Mouse (Mus musculus) embryonic stem cell, embryonic (primary cell): ENCODE measurements around the gene Mthfr.

Source experiments
- CTCF ChIA-PET, 4 experiments: fragments of 300-600 bp in 2 of 4; fragments of 350-600 bp in 2 of 4; sonication (Branson Sonifier 250); formaldehyde crosslinking; loops; one replicate each; lab custom pipeline; 2022; ENCODE audit warnings: inconsistent platforms in 2 of 4; lab: Charles Lee
- POLR2A ChIA-PET, 4 experiments: fragments of 300-600 bp in 2 of 4; fragments of 350-600 bp in 2 of 4; sonication (Branson Sonifier 250); formaldehyde crosslinking; loops; one replicate each; lab custom pipeline; 2022; ENCODE audit warnings: antibody characterized with exemption in 4 of 4, inconsistent platforms in 1 of 4; lab: Charles Lee

The Mthfr gene

GRCm38 (mm10) chr4:148085131-148085906 lies 46.4 kb downstream of the Mthfr start:
- CTCF ChIA-PET, result interaction anchor here in 3 of 4 experiments (0.6 to 2.3 kb wide), 9 partner anchors 9 to 125 kb away, joined by 3 to 10 read pairs (median 5); no protein-coding TSS in a partner anchor
- POLR2A ChIA-PET, result interaction anchor here (0.6 to 8.9 kb wide), 54 partner anchors 8 to 638 kb away, joined by 3 to 143 read pairs (median 6); partner anchors contain the start of genes Clcn6 (in 3 of the 4), Mthfr (in 3 of the 4), Fbxo6 (in 2 of the 4) and Plod1 (in 2 of the 4)

DNA sequence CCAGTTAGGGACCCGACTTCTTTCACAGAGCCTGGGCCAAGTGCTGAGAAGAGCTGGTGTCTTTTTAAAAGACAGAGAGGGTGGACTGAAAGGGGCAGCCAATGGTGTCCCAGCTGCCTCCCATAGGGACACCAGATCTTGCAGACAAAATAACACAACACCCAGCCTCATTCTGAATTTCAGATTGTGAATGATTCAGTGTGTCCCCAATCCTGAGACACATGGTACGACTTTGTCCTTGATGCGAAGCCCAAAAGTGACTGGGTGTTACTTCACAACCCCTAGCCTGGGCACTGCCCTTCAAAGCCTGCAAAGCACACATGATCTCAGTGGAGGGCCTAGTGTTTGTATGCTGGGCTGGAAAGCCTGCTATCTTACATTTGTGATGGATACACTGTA lies 47.0 kb downstream of the Mthfr start:
- CTCF ChIA-PET, result interaction anchor here in 2 of 4 experiments (0.6 to 1.4 kb wide), 4 partner anchors 9 to 84 kb away, joined by 3 to 6 read pairs (median 4); no protein-coding TSS in a partner anchor
- POLR2A ChIA-PET, result interaction anchor here (0.6 to 8.9 kb wide), 26 partner anchors 7 to 433 kb away, joined by 3 to 143 read pairs (median 6); partner anchors contain the start of genes Clcn6 (in 3 of the 4), Mthfr (in 3 of the 4), Fbxo2 (in 1 of the 4) and Fbxo44 (in 1 of the 4)

DNA sequence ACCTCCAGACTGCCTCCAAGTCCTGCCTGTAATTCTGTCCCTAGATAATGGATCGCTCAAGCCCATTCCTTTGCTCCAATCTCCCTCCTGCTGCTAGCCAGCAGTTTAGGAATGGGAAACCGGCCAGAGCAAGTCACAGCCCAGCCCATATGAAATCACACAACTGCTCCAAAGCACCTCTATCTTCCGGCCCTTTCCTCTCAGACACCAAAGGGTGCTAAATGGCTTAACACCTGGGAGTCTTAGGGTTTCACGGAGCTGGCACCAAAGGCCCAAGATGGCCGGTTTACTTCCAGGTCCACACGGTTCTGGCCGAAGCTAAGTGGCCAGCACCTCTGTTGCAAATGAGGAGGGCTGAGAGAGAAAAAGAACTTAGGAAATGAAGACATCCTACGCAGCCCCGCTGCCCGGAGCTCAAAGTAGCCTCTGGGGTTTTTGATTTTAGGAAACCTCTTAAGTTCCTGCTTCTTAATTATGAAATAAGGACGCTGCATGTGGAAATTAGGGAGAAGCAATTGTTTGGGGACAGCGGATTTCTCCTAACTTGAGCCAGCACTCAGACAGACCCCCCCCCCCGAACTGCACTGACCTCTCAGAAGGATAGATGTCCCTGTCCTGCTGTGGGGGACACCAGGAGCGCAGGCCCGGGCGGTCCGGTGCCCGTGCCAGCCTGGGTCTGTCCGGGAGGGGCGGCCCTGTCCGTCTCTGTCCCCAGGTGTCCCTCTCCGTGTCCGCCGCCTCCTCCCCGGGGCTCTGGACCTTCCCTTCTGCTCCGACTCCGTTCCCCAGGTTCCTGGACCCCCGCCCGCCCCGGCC lies 48.4 kb downstream of the Mthfr start:
- ChIA-PET CTCF (interaction anchor here in 3 of 4 experiments (0.5 to 2.2 kb wide), 9 partner anchors 12 to 498 kb away, joined by 3 to 9 read pairs (median 3); no protein-coding TSS in a partner anchor), POLR2A (interaction anchor here (0.7 to 8.9 kb wide), 27 partner anchors 9 to 201 kb away, joined by 3 to 143 read pairs (median 5); partner anchors contain the start of genes Clcn6 (in 2 of the 4), Fbxo6 (in 2 of the 4), Mthfr (in 2 of the 4) and Disp3 (in 1 of the 4))

DNA sequence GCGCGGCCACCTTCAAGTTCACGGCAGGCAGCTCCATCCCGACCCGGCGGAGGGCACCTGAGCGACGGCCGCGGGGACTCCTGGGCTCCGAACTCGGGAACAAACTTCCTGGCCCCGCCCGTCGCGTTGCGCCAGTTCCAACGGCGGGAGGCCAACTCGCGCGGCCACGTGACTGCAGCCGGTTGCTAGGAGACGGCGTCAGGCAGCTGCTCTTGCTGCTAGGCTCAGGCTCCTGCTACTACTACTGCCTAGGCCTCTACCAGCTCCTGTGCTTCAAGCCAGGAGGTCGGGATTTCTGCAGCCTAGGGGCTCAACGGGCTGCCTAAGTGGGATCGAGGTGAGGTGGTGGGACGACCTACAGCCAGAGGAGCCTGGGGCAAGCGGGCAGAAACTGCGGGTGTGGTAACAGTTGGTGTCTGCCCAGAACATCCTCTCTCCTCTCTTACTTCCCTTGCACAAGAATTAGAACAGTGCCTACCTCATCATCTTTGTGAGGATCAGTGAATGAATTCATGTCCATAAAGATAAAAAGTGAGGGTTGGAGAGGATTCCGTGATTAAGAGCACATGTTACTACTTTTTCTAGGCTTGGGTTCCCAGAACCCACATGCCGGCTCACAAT lies 49.1 kb downstream of the Mthfr start, which contains the start of gene Agtrap:
Gene Agtrap (minus strand): TSS at position 125 of the 621 bp plus-strand sequence.
- ChIA-PET CTCF (interaction anchor here in 3 of 4 experiments (0.5 to 2.2 kb wide), 8 partner anchors 14 to 497 kb away, joined by 3 to 9 read pairs (median 4); no protein-coding TSS in a partner anchor), POLR2A (interaction anchor here in 2 of 4 experiments (1.0 to 8.9 kb wide), 25 partner anchors 8 to 513 kb away, joined by 3 to 143 read pairs (median 5); partner anchors contain the start of genes Clcn6 (in 2 of the 2), Fbxo6 (in 2 of the 2), Mthfr (in 2 of the 2) and Disp3 (in 1 of the 2))

- ChIA-PET CTCF (interaction anchor here in 3 of 4 experiments (0.5 to 2.2 kb wide), 5 partner anchors 19 to 148 kb away, joined by 3 to 6 read pairs (median 4); no protein-coding TSS in a partner anchor), POLR2A (interaction anchor here in 2 of 4 experiments (0.9 to 8.9 kb wide), 12 partner anchors 9 to 512 kb away, joined by 3 to 143 read pairs (median 6); partner anchors contain the start of genes Clcn6 (in 2 of the 2), Mthfr (in 2 of the 2), Fbxo2 (in 1 of the 2) and Fbxo44 (in 1 of the 2))
These were observed 50.3 kb downstream of the Mthfr start for GRCm38 (mm10) chr4:148089166-148089565.

DNA sequence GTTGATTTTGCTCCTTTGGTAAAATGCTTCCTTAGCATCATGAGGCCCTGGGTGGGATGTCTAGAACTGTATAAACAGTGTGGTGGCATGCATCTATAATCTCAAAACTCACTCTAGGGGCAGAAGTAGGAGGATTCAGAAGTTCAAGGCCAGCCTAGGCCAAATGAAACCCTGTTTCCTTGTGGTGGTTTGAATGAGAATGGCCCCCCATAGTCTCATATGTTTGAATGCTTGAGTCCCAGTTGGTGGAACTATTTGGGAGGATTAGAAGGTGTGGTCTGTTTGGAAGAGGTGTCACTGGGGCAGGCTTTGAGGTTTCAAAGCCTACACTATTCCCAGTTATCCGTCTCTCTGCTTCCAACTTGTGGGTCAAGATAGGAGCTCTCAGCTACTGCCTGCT lies 52.3 kb downstream of the Mthfr start:
- ChIA-PET CTCF (interaction anchor here in 1 of 4 experiments (2.0 kb wide), 1 partner anchor 9 kb away, joined by 8 read pairs; no protein-coding TSS in a partner anchor), POLR2A (interaction anchor here in 3 of 4 experiments (0.7 to 3.6 kb wide), 9 partner anchors 7 to 61 kb away, joined by 3 to 53 read pairs (median 7); partner anchors contain the start of genes Clcn6 (in 1 of the 3), Fbxo6 (in 1 of the 3) and Mthfr (in 1 of the 3))

GRCm38 (mm10) chr4:148092551-148093271 lies 53.8 kb downstream of the Mthfr start:
- ChIA-PET CTCF (interaction anchor here in 3 of 4 experiments (0.6 to 4.4 kb wide), 9 partner anchors 10 to 132 kb away, joined by 3 to 23 read pairs (median 3); no protein-coding TSS in a partner anchor), POLR2A (interaction anchor here (0.5 to 3.6 kb wide), 13 partner anchors 8 to 519 kb away, joined by 3 to 53 read pairs (median 4); partner anchors contain the start of genes Clcn6 (in 1 of the 4) and Mthfr (in 1 of the 4))

DNA sequence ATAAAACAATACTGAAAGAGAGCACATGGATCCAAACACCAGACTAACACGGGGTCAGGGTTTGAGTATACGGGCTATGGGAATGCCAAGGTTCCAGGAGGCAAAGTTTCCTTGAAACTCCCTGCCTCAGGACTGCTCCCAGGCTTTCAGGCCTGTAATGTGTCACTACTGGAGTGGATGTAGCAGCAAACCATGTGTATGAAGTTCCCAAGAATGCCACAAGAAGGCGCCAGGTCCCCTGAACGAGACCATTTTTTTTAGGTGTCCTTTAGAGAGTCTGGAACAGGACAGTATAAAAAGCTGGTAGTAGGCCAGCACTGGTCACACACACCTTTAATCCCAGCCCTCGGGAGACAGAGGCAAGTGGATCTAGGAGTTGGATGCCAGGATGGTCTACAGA lies 55.3 kb downstream of the Mthfr start:
- ChIA-PET POLR2A (interaction anchor here (0.6 to 3.6 kb wide), 16 partner anchors 9 to 859 kb away, joined by 3 to 53 read pairs (median 4); partner anchors contain the start of genes Clcn6 (in 1 of the 4), Fbxo2 (in 1 of the 4), Fbxo44 (in 1 of the 4) and Fbxo6 (in 1 of the 4)), CTCF (interaction anchor here (0.5 to 4.4 kb wide), 20 partner anchors 8 to 140 kb away, joined by 3 to 23 read pairs (median 4); partner anchors contain the start of genes Clcn6 (in 1 of the 4), Fbxo6 (in 1 of the 4), Mthfr (in 1 of the 4) and Nppb (in 1 of the 4))

DNA sequence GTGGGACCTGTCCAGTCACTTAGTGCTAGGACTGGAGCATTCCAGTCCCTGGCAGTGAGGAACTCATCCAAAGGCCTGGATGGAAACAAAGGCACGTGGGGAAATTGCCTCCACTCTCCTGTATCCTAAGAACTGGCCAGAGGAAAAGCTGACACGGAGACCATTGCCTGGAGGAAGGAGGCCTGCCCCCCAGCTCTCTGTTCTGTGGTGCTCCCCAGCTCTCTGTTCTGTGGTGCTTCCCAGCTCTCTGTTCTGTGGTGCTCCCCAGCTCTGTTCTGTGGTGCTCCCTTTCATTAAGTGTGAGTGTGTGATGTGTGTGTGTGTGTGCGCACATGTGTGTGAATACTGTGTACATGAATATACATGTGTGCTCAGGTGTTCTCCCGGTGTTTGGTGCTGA lies 56.2 kb downstream of the Mthfr start:
- POLR2A ChIA-PET, result interaction anchor here in 3 of 4 experiments (1.0 to 2.7 kb wide), 13 partner anchors 8 to 69 kb away, joined by 3 to 35 read pairs (median 4); partner anchors contain the start of genes Clcn6 (in 1 of the 3), Fbxo2 (in 1 of the 3), Fbxo44 (in 1 of the 3) and Mthfr (in 1 of the 3)
- CTCF ChIA-PET, result interaction anchor here (0.6 to 4.4 kb wide), 21 partner anchors 9 to 227 kb away, joined by 3 to 23 read pairs (median 4); partner anchors contain the start of genes Clcn6 (in 1 of the 4), Fbxo6 (in 1 of the 4) and Mthfr (in 1 of the 4)

- ChIA-PET CTCF (interaction anchor here in 1 of 4 experiments (0.6 kb wide), 1 partner anchor 15 kb away, joined by 3 read pairs; no protein-coding TSS in a partner anchor), POLR2A (interaction anchor here in 2 of 4 experiments (1.0 to 2.3 kb wide), 4 partner anchors 10 to 161 kb away, joined by 3 to 9 read pairs (median 6); partner anchors contain the start of genes Agtrap (in 1 of the 2) and Plod1 (in 1 of the 2))
These were observed 59.1 kb downstream of the Mthfr start for GRCm38 (mm10) chr4:148097936-148098335.

DNA sequence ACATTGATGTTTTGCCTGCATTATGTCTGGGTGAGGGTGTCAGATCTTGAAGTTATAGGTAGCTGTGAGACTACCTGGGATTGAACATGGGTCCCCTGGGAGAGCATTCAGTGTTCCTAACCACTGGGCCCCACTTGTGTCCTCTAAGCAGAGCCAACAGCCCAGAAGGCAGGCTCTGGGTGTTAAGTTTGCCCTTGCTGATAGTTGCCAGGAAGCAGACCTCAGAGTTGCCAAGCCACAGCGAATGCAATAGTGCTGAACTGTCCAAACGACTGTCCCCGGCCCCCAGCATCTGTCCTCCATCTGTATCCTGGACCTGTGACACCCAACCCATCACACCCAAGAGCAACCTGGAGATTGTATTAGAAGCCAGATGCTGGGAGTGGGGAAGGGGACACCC lies 59.8 kb downstream of the Mthfr start:
- CTCF ChIA-PET, result interaction anchor here in 2 of 4 experiments (1.5 to 1.9 kb wide), 2 partner anchors 18 to 71 kb away, joined by 6 read pairs; no protein-coding TSS in a partner anchor
- POLR2A ChIA-PET, result interaction anchor here in 2 of 4 experiments (0.6 to 1.8 kb wide), 4 partner anchors 9 to 162 kb away, joined by 3 to 6 read pairs (median 4); partner anchors contain the start of gene Plod1 (in 1 of the 2)

DNA sequence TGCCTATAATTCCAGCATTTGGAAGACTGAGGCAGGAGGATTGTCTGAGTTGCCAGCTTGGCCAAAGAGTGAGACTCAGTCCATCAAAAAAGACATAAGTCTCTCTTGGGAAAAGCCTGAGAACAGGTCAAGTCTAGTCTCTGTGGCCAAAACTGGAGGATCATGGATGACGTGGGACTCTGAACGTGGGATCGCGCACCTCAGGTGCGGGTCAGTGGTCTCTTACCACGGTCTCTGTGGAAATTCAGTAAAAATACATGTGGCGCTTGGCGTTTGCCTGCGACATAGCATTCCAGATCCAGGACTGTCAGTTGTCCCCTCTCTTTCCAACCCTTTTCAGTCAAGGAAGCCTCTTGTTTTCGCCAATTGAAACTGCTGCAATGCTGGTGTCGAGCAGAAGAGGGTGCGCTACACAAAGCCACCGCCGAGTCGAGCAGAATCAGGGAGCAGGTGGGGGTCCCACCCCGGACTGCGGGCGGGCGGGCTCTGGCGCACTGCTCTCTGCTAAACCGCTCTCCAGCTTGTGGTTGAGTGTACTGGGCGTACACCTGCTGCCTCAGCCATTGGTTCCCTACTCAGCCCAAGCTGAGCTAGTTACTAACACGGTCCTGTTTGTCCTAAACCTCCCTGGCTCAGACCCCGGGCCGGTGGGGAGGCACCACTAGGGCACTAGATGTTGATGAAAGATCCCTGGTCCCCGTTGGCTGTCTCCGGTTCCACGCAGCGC lies 63.1 kb downstream of the Mthfr start:
- ChIA-PET CTCF (interaction anchor here in 3 of 4 experiments (0.6 to 2.0 kb wide), 12 partner anchors 8 to 186 kb away, joined by 3 to 17 read pairs (median 4); partner anchors contain the start of genes Agtrap (in 1 of the 3) and Disp3 (in 1 of the 3)), POLR2A (interaction anchor here in 2 of 4 experiments (0.6 to 4.2 kb wide), 8 partner anchors 13 to 50 kb away, joined by 3 to 26 read pairs (median 4); partner anchors contain the start of genes Agtrap (in 1 of the 2) and Fbxo6 (in 1 of the 2))

DNA sequence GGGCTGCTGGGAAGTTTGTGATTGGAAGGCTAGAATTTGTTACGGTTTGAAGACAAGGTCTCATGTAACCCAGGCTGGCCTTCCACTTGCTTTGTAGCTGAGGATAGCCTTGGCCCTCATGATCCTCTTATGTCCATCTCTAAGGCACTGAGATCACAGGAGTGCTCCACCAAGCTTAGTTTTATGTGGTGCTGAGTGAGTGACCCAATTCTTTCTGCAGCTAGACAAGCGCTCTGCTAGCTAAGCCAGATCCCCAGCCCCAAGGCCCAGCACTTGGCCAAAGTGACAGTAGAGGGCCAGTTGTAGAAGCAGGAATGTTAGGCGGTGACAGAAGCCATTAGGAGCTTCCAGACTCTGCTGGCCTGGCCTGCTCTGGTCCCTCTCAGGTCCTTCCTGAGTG lies 65.3 kb downstream of the Mthfr start:
- ChIA-PET POLR2A (interaction anchor here in 2 of 4 experiments (0.7 to 1.8 kb wide), 9 partner anchors 9 to 116 kb away, joined by 3 to 5 read pairs (median 3); partner anchors contain the start of gene Fbxo6 (in 1 of the 2)), CTCF (interaction anchor here (0.6 to 2.3 kb wide), 10 partner anchors 9 to 146 kb away, joined by 3 to 12 read pairs (median 4); no protein-coding TSS in a partner anchor)
